Comparison of ENCODE assay signal across 11 mouse cellular contexts in genomic region chr6:31145687-31146086, GRCm38 (mm10).
A peak's percentile ranks its signal among the peaks of the same experiment; 100 is the strongest.
DNase-seq lines count a peak whose midpoint lies in the region; ATAC-seq and TF ChIP-seq lines count a peak whose summit lies in the region.
"Had no signal": no experiment of that assay in that cellular context is flagged by ENCODE, and none has a peak within 500 bp of the region (broad histone marks: within the 10 kb centered on the region; RNA-seq: fewer than 3 reads in every experiment).

No protein-coding gene starts in this region.

- no peak overlapping the region for H3K4me3 ChIP-seq in intestine, embryonic 14.5 days (ENCODE audit: low read depth, low read length)
- H3K4me3 ChIP-seq in small intestine, adult 2 months (ENCODE audit: low read depth, low read length), result peak overlapping the region; percentile 12
- no peak overlapping the region for H3K4me3 ChIP-seq in forebrain, postnatal 0 days (ENCODE audit: low read depth, low read length)

- ATAC-seq in intestine, embryonic 14.5 days (replicated peaks; ENCODE audit: low FRiP score, low TSS enrichment, low read depth), result peak; percentile 32; the same call in 1 of the 2 replicates
- ATAC-seq in forebrain, postnatal 0 days, result no peak
- ATAC-seq: inflammation-experienced regulatory T-cells, adult 6 months had no signal

- TF ChIP-seq POLR2A in small intestine, adult 2 months (IDR thresholded peaks at IDR 0.05; ENCODE audit: low read depth, low read length), result no peak

- no peaks in the 10 kb centered on the region for H3K4me1 ChIP-seq in intestine, embryonic 14.5 days (replicated peaks; ENCODE audit: control insufficient read depth, insufficient read depth, low read length)
- peaks cover 21% of the 10 kb centered on the region for H3K4me1 ChIP-seq in small intestine, adult 2 months (ENCODE audit: control insufficient read depth, insufficient read depth, insufficient read length, low read length)
- no peaks in the 10 kb centered on the region for H3K4me1 ChIP-seq in forebrain, postnatal 0 days (ENCODE audit: insufficient read depth)

- no peaks in the 10 kb centered on the region for H3K36me3 ChIP-seq in intestine, embryonic 14.5 days (ENCODE audit: control insufficient read depth, insufficient read depth, low read length)
- H3K36me3 ChIP-seq in small intestine, adult 2 months (ENCODE audit: control insufficient read depth, insufficient read depth, low read length), result no peaks in the 10 kb centered on the region
- H3K36me3 ChIP-seq in forebrain, postnatal 0 days (ENCODE audit: insufficient read depth), result no peaks in the 10 kb centered on the region

- no peak for TF ChIP-seq CTCF in small intestine, adult 2 months (IDR thresholded peaks at IDR 0.05; ENCODE audit: extremely low read depth, insufficient read length, insufficient replicate concordance, low read depth, low read length)
- no peak for TF ChIP-seq CTCF in forebrain, postnatal 0 days (IDR thresholded peaks at IDR 0.05; ENCODE audit: low read depth)

- no peak overlapping the region for H3K9ac ChIP-seq in intestine, embryonic 14.5 days (ENCODE audit: low read length)
- no peak overlapping the region for H3K9ac ChIP-seq in forebrain, postnatal 0 days

- H3K27ac ChIP-seq in intestine, embryonic 14.5 days (ENCODE audit: low read depth), result no peak overlapping the region
- H3K27ac ChIP-seq in small intestine, adult 2 months (ENCODE audit: insufficient read depth, low read depth, low read length), result peak overlapping the region; percentile 31
- no peak overlapping the region for H3K27ac ChIP-seq in forebrain, postnatal 0 days (ENCODE audit: low read depth, low read length)
- H3K27ac ChIP-seq: macrophage had no signal

- no peak overlapping the region for H3K4me2 ChIP-seq in intestine, embryonic 14.5 days (ENCODE audit: low read length)
- H3K4me2 ChIP-seq in forebrain, postnatal 0 days (ENCODE audit: low read depth), result no peak overlapping the region

- H3K27me3 ChIP-seq in intestine, embryonic 14.5 days (replicated peaks; ENCODE audit: control insufficient read depth, insufficient read depth, low read length), result no peaks in the 10 kb centered on the region
- no peaks in the 10 kb centered on the region for H3K27me3 ChIP-seq in small intestine, adult 2 months (ENCODE audit: control insufficient read depth, insufficient read depth, low read length)
- H3K27me3 ChIP-seq in forebrain, postnatal 0 days (ENCODE audit: insufficient read depth, low read length), result no peaks in the 10 kb centered on the region

- H3K9me3 ChIP-seq in intestine, embryonic 14.5 days (ENCODE audit: control insufficient read depth, low read length), result no peaks in the 10 kb centered on the region
- no peaks in the 10 kb centered on the region for H3K9me3 ChIP-seq in forebrain, postnatal 0 days (ENCODE audit: low read length)

- DNase-seq in gastrocnemius, postnatal 25 days, result peak; percentile 44
- no peak for DNase-seq in gastrocnemius, postnatal 4 days (ENCODE audit: low spot score in 2 of 2)
- DNase-seq in intestine, embryonic 14.5 days (ENCODE audit: low spot score), result no peak
- DNase-seq in lung, adult 18-20 months, result peak; percentile 86 to 90
- DNase-seq in forebrain, postnatal 0 days, result no peak
- no peak for DNase-seq in left cerebral cortex, adult 8-10 months (ENCODE audit: low spot score in 2 of 2)
- DNase-seq: heart, postnatal 36 days; thymus, postnatal 14 days had no signal

- WGBS in intestine, embryonic 14.5 days, result 73% methylated on average over 10 of the region's 10 CpGs
- WGBS in small intestine, adult 2 months, result 28% methylated on average over 10 of the region's 10 CpGs
- 88% methylated on average over 10 of the region's 10 CpGs for WGBS in forebrain, postnatal 0 days

Comparison
In these comparisons a context has a peak if more than half of its experiments do, and no peak if none do; other contexts are left out.
1. DNase-seq: peak in gastrocnemius, postnatal 25 days (single experiment) and lung, adult 18-20 months (2 of 2); none in gastrocnemius, postnatal 4 days (0 of 2), intestine, embryonic 14.5 days (single experiment), forebrain, postnatal 0 days (single experiment) and left cerebral cortex, adult 8-10 months (0 of 2).